Mouse (Mus musculus) heart, adult 18-20 months (tissue): ENCODE data around the gene Bcl3. TPM values are rescaled to one million over a fixed set of nuclear protein-coding genes. Genes with fewer than 3 reads are reported as not detected.
A peak's percentile ranks its signal among the peaks of the same experiment; 100 is the strongest.

Source experiments
- DNase-seq, 2 experiments: peaks; one replicate each; pipeline ENCODE4 v3.0.0; 2021 to 2022; ENCODE audit warnings: mixed read lengths in 1 of 2
- total RNA-seq, 2 experiments: library from RNA; stranded (reverse); gene quantifications; 2 replicates each; pipeline ENCODE4 v1.2.3; 2021

Gene Bcl3
- total RNA-seq, 2 experiments from 2014 or later = 2.9 to 3.7 TPM

DNA sequence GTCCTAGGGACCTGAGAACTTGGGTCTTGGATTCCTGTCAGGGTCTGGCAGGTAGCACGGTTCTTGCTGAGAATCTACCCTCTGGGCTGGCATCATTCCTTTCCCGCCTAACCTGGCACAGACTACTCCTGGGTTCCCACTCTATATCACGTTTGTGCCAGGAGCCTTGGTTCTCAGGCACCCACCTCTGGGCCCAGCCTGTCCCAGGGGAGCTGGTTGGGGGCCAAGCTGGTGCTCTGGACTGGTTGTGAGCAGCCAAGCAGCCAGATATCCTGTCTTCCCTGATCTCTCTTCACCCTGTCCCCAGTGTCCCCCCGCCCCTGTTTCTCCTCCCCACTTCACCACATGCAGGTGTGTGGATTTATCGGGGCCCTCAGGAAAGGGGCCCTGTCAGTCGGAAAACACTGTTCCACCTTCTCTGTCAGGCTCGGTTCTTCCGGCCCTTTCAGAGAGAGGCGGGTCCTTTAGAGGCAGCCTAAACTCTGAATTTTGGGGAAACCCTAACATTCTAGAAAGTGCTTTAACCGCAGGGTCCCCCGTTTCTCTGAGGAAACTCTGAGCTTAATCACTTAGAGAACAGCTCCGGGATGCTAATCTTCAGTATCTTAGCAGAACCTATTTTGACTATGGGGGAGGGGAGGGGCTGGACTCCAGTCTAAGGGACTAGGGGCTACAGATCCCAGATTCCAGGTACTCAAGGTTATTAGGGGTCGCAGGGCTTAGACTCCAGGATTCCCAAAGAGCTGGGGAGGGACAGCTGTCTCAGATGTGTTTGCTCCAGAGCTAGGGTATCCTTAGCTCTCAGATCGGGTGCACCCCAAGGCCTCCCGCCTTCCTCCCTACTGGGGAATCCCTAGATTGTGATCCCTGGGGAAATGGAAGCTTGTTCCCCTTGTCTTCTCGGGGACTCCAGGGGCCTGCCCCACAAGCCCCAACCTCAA, 52.9 kb downstream of the Bcl3 start:
- peak in 1 of 2 experiments; percentile 33 for DNase-seq

DNA sequence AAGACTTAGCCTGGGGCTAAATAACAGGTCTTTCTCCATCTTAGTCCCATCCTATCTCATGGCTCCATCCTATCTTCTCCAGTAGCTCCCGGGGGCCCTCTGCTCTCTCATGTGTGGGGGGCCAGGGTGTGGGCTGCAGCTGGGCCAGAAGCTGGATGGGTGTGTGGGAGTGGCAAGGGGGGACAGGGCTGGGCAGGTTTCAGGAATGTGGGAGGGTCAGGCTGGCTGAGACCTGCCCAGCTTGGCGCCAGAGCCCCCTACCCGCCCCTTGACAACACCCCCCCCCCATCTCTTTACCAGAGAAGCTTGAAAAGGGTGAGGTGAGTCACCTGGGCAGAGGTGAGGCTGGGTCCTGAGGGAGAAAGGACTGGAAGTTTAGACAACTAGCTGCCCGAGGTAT, 53.6 kb downstream of the Bcl3 start:
- DNase-seq = no peak

- DNase-seq = peak in 1 of 2 experiments; percentile 43
These were observed 54.3 kb downstream of the Bcl3 start for GRCm38 (mm10) chr7:19768251-19768650.

DNA sequence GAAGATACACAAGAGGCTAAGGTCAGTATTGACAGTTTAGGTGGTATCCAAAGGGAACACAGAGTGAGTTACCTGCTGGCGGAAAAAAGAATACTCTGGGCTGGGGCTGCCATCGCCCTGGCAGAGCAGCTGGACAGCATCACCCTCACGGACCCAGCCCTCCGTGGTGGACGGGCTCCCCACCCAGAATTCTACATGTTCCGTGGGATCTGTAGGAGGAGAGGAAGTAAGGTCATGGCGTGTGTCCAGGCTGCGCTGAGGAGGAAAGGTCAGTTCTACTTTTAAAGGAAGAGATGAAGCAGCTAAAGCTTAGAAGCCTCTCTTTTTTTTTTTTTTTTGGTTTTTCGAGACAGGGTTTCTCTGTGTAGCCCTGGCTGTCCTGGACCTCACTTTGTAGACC, 58.0 kb downstream of the Bcl3 start:
- peak in 1 of 2 experiments; percentile 70 for DNase-seq

GRCm38 (mm10) chr7:19763829-19764477, 58.6 kb downstream of the Bcl3 start:
- peak in 1 of 2 experiments; percentile 82 for DNase-seq

DNA sequence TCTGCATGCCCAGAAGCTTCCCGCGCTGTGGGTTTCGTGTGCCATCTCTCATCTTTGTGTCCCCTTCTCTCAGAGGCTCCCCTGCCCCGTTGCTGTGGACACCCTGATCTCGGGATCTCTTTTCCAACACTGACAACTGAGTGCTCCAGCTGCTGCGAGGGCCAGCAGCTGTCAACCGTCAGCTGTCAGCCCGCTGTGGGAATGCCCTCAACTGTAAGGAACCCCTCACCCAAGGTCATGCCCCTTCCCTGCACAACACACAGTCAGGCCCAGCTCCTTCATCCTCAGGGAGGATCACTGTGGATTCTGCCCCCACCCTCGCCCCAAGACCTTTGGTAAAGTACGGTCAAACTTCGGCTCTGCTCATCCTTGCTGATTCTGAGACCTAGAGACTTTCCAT, 60.3 kb downstream of the Bcl3 start:
- DNase-seq = no peak

DNA sequence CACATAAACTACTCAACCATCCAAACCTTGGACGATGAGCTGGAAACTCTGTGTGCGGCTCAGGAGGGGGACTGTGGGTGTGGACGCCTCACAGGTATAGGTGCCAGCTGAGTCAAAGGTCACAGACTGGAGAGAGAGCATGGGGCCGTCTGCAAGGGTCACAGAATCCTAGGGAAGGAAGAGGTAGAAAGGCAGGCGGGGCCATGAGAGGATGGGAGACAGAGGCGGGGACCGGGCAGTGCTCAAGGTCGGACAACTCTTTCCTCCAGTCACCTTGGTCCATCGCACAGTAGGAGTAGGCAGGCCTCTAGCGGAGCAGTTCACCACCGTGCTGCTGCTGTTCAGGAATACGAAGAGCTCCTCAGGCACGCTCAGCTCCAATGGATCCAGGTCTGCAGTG, 62.5 kb downstream of the Bcl3 start:
- peak in 1 of 2 experiments; percentile 53 for DNase-seq

DNA sequence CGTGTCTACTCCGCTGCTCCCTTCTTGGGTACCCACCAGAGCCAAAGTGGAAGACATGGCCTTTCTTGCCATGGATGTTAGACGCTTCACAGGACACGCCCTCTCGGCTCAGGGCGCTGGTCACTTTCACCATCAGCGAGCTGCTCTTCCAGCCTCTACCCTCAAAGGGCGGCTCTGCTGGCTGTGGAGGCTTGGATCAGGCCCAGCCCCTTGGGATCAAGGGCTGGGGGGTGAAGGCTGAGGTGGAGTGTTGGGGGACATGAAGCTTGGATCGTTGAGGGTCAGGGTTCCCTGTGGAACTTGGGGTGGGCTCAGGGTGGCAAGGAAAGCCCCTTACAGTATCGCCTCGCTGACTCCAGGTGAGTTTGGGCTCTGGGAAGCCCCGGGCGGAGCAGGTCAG, 63.9 kb downstream of the Bcl3 start:
- DNase-seq = no peak

Other genes starting within 250 kb of the Bcl3 start
- gene Zfp296, start 245.5 kb downstream of the Bcl3 start, total RNA-seq = under 1 TPM; 0.35 to 0.49 TPM
- gene Gemin7, start 245.2 kb downstream of the Bcl3 start, total RNA-seq = 10 to 100 TPM; 52.1 to 55.0 TPM
- gene Clasrp, start 218.3 kb downstream of the Bcl3 start, total RNA-seq = 10 to 100 TPM; 10.5 to 15.6 TPM
- 1 to 10 TPM; 9.0 to 9.2 TPM for gene Relb, start 193.3 kb downstream of the Bcl3 start, total RNA-seq
- gene Clptm1, start 157.7 kb downstream of the Bcl3 start, total RNA-seq = 10 to 100 TPM; 77.3 to 85.5 TPM
- under 1 TPM in 1 of 2 experiments, not detected in 1; 0.75 TPM for gene Apoc2, start 144.8 kb downstream of the Bcl3 start, total RNA-seq
- not detected for gene Gm44805, start 141.3 kb downstream of the Bcl3 start, total RNA-seq
- gene Apoc4, start 141.3 kb downstream of the Bcl3 start, total RNA-seq = not detected
- 10 to 100 TPM in 1 of 2 experiments, under 1 TPM in 1; 0.57 to 19.5 TPM for gene Apoc1, start 130.1 kb downstream of the Bcl3 start, total RNA-seq
- 100 to 1,000 TPM; 270 to 319 TPM for gene Apoe, start 123.6 kb downstream of the Bcl3 start, total RNA-seq
- gene Tomm40, start 107.3 kb downstream of the Bcl3 start, total RNA-seq = 100 to 1,000 TPM in 1 of 2 experiments, 10 to 100 TPM in 1; 98.9 to 110 TPM
- gene Nectin2, start 72.3 kb downstream of the Bcl3 start, total RNA-seq = 10 to 100 TPM; 28.5 to 30.0 TPM
- 100 to 1,000 TPM; 192 to 199 TPM for gene Bcam, start 51.8 kb downstream of the Bcl3 start, total RNA-seq
- under 1 TPM; 0.35 to 0.75 TPM for gene Cblc, start 26.0 kb downstream of the Bcl3 start, total RNA-seq
- not detected for gene Gm19345, start 29.2 kb upstream of the Bcl3 start, total RNA-seq
- not detected for gene Ceacam16, start 38.5 kb upstream of the Bcl3 start, total RNA-seq
- gene Ceacam19, start 65.2 kb upstream of the Bcl3 start, total RNA-seq = not detected
- gene Pvr, start 98.4 kb upstream of the Bcl3 start, total RNA-seq = 10 to 100 TPM; 18.5 to 19.5 TPM
- 1 to 10 TPM; 1.1 to 2.2 TPM for gene Igsf23, start 128.0 kb upstream of the Bcl3 start, total RNA-seq
- gene Ceacam20, start 142.6 kb upstream of the Bcl3 start, total RNA-seq = not detected
- not detected for gene Nlrp9b, start 168.7 kb upstream of the Bcl3 start, total RNA-seq